Mouse (Mus musculus): ENCODE data around the gene Apobr. TPM values are rescaled to one million over a fixed set of nuclear protein-coding genes. Genes with fewer than 3 reads are reported as not detected.
A peak's percentile ranks its signal among the peaks of the same experiment; 100 is the strongest.

The Apobr gene
- polyA plus RNA-seq, 1 experiment from 2014 or later = 0.23 TPM

GRCm38 (mm10) chr7:126582759-126583158 lies 2.0 kb upstream of the Apobr start:
- H3K27me3 ChIP-seq (ENCODE audit: insufficient read depth, poor library complexity, severe bottlenecking) = peaks cover 31% of the 10 kb centered on the region
- 1% methylated on average over 20 of the region's 20 CpGs for WGBS
- H3K9me3 ChIP-seq = no peaks in the 10 kb centered on the region
- H3K4me1 ChIP-seq = peaks cover 23% of the 10 kb centered on the region
- peak overlapping the region; percentile 73 for H3K4me3 ChIP-seq
- peak; percentile 82 for DNase-seq (ENCODE audit: low spot score)
- peaks cover 1% of the 10 kb centered on the region; the same call in 1 of the 2 replicates for H3K36me3 ChIP-seq
- H3K27ac ChIP-seq = peak overlapping the region; percentile 93

GRCm38 (mm10) chr7:126583251-126583709 lies 1.5 kb upstream of the Apobr start:
- Histone ChIP-seq H3K4me3 (peak overlapping the region; percentile 73), H3K9me3 (no peaks in the 10 kb centered on the region), H3K27ac (peak overlapping the region; percentile 93), H3K27me3 (ENCODE audit: insufficient read depth, poor library complexity, severe bottlenecking) (peaks cover 37% of the 10 kb centered on the region), H3K36me3 (no peaks in the 10 kb centered on the region), H3K4me1 (peaks cover 29% of the 10 kb centered on the region)
- peak; percentile 96 for DNase-seq (ENCODE audit: low spot score)
- under 1% methylated on average over 22 of the region's 22 CpGs for WGBS

DNA sequence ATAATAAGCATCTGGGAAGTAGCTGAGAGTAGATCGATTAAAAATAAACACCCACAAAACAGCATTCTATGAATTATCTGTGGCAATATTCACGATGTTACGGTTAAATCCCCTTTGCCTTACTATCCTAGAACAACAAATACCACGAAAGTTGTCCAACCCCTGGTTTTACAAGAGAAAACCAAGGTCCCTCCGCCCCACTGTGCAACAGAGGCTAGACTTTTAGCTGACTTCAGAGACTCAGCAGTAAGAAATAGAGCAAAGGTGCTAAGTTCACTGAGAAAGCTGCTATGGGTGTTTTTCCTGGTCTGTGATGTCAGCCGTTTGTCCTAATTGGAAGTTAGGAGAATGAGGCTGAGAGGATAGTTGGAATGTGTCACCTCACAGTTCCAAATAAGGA lies 981 bp upstream of the Apobr start:
- H3K27ac ChIP-seq = peak overlapping the region; percentile 93
- H3K4me3 ChIP-seq = peak overlapping the region; percentile 73
- H3K9me3 ChIP-seq = no peaks in the 10 kb centered on the region
- H3K4me1 ChIP-seq = peaks cover 30% of the 10 kb centered on the region
- H3K36me3 ChIP-seq = no peaks in the 10 kb centered on the region
- peaks cover 42% of the 10 kb centered on the region for H3K27me3 ChIP-seq (ENCODE audit: insufficient read depth, poor library complexity, severe bottlenecking)
- DNase-seq (ENCODE audit: low spot score) = no peak
- 50% methylated on average over 6 of the region's 6 CpGs for WGBS

- Histone ChIP-seq H3K36me3 (no peaks in the 10 kb centered on the region), H3K4me1 (peaks cover 30% of the 10 kb centered on the region), H3K4me3 (no peak within 1 kb of the TSS), H3K9me3 (no peaks in the 10 kb centered on the region), H3K27me3 (ENCODE audit: insufficient read depth, poor library complexity, severe bottlenecking) (peaks cover 48% of the 10 kb centered on the region), H3K27ac (no peak within 1 kb of the TSS)
- 62% methylated on average over 6 of the region's 6 CpGs for WGBS
- no peak for DNase-seq (ENCODE audit: low spot score)
Measured at GRCm38 (mm10) chr7:126585717-126586116, 975 bp downstream of the Apobr start, which contains the start of gene Cln3. TSS of gene Cln3 (minus strand) at chr7:126585817.

GRCm38 (mm10) chr7:126586839-126587238 lies 2.1 kb downstream of the Apobr start:
- Histone ChIP-seq H3K4me1 (peaks cover 24% of the 10 kb centered on the region), H3K27ac (no peak overlapping the region), H3K4me3 (no peak overlapping the region), H3K27me3 (ENCODE audit: insufficient read depth, poor library complexity, severe bottlenecking) (peaks cover 48% of the 10 kb centered on the region), H3K36me3 (no peaks in the 10 kb centered on the region), H3K9me3 (no peaks in the 10 kb centered on the region)
- 61% methylated on average over 8 of the region's 8 CpGs for WGBS
- DNase-seq (ENCODE audit: low spot score) = no peak

DNA sequence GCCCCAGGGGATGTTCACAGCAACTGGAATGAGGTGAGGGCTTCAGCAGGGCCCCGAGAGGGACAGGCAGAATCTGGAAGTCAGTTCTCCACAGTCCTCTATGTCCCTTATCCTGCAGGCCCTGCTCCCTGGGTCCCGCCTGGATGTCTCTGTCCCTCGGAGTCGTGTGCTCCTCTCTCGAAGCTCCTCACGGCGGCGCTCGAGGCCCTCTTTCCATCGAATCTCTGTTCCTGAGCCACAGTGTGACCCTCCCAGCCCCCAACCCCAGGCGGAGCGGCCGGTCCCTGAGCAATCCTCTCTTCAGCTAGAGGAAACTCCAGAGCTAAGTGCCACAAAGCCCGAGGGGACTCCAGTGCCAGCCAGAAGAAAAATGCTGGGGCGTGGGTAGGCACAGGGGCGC lies 3.0 kb downstream of the Apobr start:
- Histone ChIP-seq H3K27me3 (ENCODE audit: insufficient read depth, poor library complexity, severe bottlenecking) (peaks cover 53% of the 10 kb centered on the region), H3K4me1 (peaks cover 21% of the 10 kb centered on the region), H3K4me3 (peak overlapping the region; percentile 40), H3K36me3 (no peaks in the 10 kb centered on the region), H3K9me3 (no peaks in the 10 kb centered on the region), H3K27ac (peak overlapping the region; percentile 67)
- 4% methylated on average over 16 of the region's 16 CpGs for WGBS
- peak; percentile 84 for DNase-seq (ENCODE audit: low spot score)

- H3K36me3 ChIP-seq = no peaks in the 10 kb centered on the region
- H3K27me3 ChIP-seq (ENCODE audit: insufficient read depth, poor library complexity, severe bottlenecking) = peaks cover 32% of the 10 kb centered on the region
- WGBS = 76% methylated on average over 11 of the region's 11 CpGs
- no peak for DNase-seq (ENCODE audit: low spot score)
- H3K4me3 ChIP-seq = no peak within 1 kb of the TSS
- no peaks in the 10 kb centered on the region for H3K4me1 ChIP-seq
- no peaks in the 10 kb centered on the region for H3K9me3 ChIP-seq
- H3K27ac ChIP-seq = no peak within 1 kb of the TSS
Measured at GRCm38 (mm10) chr7:126594862-126595561, 10.3 kb downstream of the Apobr start, which contains the start of gene Il27. TSS of gene Il27 (minus strand) at chr7:126594941.

DNA sequence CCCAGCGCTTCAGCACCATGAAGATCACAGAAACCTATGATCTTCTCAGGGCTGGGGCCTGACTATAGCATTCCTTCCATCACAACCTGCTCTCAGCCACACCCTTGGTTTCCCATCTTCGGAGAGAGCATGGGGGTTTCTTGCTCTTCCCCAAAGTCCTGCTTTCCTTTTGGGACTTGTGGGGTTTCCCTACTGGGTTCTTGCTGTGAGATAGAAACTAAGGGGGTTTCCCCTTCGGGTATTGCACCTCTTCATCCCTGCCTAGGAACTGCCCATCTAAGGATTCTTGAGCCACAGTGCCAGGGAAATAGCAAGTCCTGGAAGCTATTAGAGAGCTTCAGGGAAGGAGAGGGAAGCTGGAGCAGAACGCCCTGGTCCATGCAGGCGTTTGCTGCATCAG lies 11.1 kb downstream of the Apobr start:
- H3K4me3 ChIP-seq = no peak overlapping the region
- no peaks in the 10 kb centered on the region for H3K36me3 ChIP-seq
- WGBS = 75% methylated on average over 5 of the region's 5 CpGs
- peaks cover 32% of the 10 kb centered on the region for H3K27me3 ChIP-seq (ENCODE audit: insufficient read depth, poor library complexity, severe bottlenecking)
- DNase-seq (ENCODE audit: low spot score) = no peak
- H3K27ac ChIP-seq = no peak overlapping the region
- H3K4me1 ChIP-seq = no peaks in the 10 kb centered on the region
- H3K9me3 ChIP-seq = no peaks in the 10 kb centered on the region

GRCm38 (mm10) chr7:126596414-126596813 lies 11.7 kb downstream of the Apobr start:
- Histone ChIP-seq H3K36me3 (no peaks in the 10 kb centered on the region), H3K27ac (no peak overlapping the region), H3K4me3 (no peak overlapping the region), H3K9me3 (no peaks in the 10 kb centered on the region), H3K27me3 (ENCODE audit: insufficient read depth, poor library complexity, severe bottlenecking) (peaks cover 32% of the 10 kb centered on the region), H3K4me1 (no peaks in the 10 kb centered on the region)
- no peak for DNase-seq (ENCODE audit: low spot score)
- WGBS = 58% methylated on average over 6 of the region's 6 CpGs

- Histone ChIP-seq H3K27me3 (ENCODE audit: insufficient read depth, poor library complexity, severe bottlenecking) (peaks cover 18% of the 10 kb centered on the region), H3K36me3 (no peaks in the 10 kb centered on the region), H3K4me1 (no peaks in the 10 kb centered on the region), H3K4me3 (no peak overlapping the region), H3K9me3 (no peaks in the 10 kb centered on the region), H3K27ac (no peak overlapping the region)
- WGBS = 68% methylated on average over 6 of the region's 6 CpGs
- DNase-seq (ENCODE audit: low spot score) = no peak
Measured at GRCm38 (mm10) chr7:126598919-126599318, 14.2 kb downstream of the Apobr start.

DNA sequence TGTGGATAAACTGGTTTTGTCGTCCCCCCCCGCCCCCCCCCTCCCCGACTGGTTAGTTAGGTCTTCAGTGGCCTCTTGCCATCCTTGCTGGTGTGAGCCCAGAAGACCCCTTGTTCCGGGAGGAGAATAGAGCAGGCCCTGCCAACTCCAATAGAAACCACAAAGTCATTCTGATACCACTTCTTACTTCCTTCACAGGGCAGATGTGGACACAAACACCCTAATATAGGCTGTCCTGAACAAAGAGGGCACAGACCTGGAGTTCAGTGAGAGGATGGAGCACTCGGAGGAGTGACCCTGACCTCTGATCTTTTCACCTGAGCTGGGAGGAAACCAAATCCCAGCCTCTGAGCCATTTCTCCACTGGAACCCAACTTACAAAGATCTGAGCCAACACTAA lies 17.2 kb downstream of the Apobr start:
- no peak overlapping the region for H3K27ac ChIP-seq
- no peak overlapping the region for H3K4me3 ChIP-seq
- no peaks in the 10 kb centered on the region for H3K36me3 ChIP-seq
- WGBS = 43% methylated on average over 5 of the region's 5 CpGs
- no peak for DNase-seq (ENCODE audit: low spot score)
- H3K4me1 ChIP-seq = no peaks in the 10 kb centered on the region
- 0 out of 2 replicates have a peak, but pooled peaks cover 3% of the 10 kb centered on the region for H3K27me3 ChIP-seq (ENCODE audit: insufficient read depth, poor library complexity, severe bottlenecking)
- no peaks in the 10 kb centered on the region for H3K9me3 ChIP-seq

GRCm38 (mm10) chr7:126602650-126603049 lies 17.9 kb downstream of the Apobr start:
- Histone ChIP-seq H3K4me1 (no peaks in the 10 kb centered on the region), H3K27ac (no peak overlapping the region), H3K27me3 (ENCODE audit: insufficient read depth, poor library complexity, severe bottlenecking) (0 out of 2 replicates have a peak, but pooled peaks cover 3% of the 10 kb centered on the region), H3K4me3 (no peak overlapping the region), H3K9me3 (no peaks in the 10 kb centered on the region), H3K36me3 (no peaks in the 10 kb centered on the region)
- DNase-seq (ENCODE audit: low spot score) = no peak
- WGBS = 78% methylated on average over 3 of the region's 3 CpGs

DNA sequence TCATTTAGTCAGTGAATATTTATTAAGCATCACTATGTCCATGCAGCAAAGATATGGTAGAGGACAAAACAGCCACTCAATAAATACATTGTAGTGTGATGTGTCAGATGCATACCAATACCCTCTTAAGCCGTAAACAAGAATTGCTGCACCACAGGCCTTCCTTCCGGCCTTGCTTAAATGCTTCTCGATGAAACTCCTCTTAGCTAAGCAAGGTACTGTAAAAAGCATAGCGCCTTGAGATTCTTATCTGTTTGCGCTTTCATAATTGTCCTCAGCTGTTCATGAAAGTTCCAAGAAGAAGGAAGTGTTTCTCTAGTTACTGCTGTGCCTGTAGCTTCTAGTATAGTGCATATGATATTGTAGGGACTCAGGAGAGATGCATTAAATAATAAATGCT lies 21.9 kb downstream of the Apobr start:
- WGBS = 83% methylated on average over 5 of the region's 5 CpGs
- H3K27ac ChIP-seq = no peak overlapping the region
- no peak overlapping the region for H3K4me3 ChIP-seq
- H3K4me1 ChIP-seq = no peaks in the 10 kb centered on the region
- no peaks in the 10 kb centered on the region for H3K36me3 ChIP-seq
- H3K27me3 ChIP-seq (ENCODE audit: insufficient read depth, poor library complexity, severe bottlenecking) = 0 out of 2 replicates have a peak, but pooled peaks cover 3% of the 10 kb centered on the region
- DNase-seq (ENCODE audit: low spot score) = no peak
- H3K9me3 ChIP-seq = no peaks in the 10 kb centered on the region

Measured in heart, embryonic 10.5 days (tissue).